Mouse (Mus musculus) yolk sac, embryonic 10.5 days (tissue): ENCODE measurements at regions not wholly inside any gene's neighbourhood (a gene's known extent, or its start where the extent isn't known, plus 50 kb on each side); places are given as distances from the start of the nearest gene placed in this dataset.

Experiments
- DNase-seq: peaks from one replicate; pipeline ENCODE4 v3.0.0-alpha.2; 2017; ENCODE audit warnings: low spot score

- DNase-seq: no peak
Measured at GRCm38 (mm10) chr2:19714025-19714424, 56.5 kb downstream of the Otud1 start.

- peak; percentile 24 for DNase-seq
Measured at GRCm38 (mm10) chr2:19715564-19716238, 58.1 kb downstream of the Otud1 start.

GRCm38 (mm10) chr2:19716388-19716787 is 58.8 kb downstream of the Otud1 start:
- DNase-seq: no peak

GRCm38 (mm10) chr2:19726085-19726484 is 68.5 kb downstream of the Otud1 start:
- DNase-seq: no peak

- DNase-seq: no peak
Measured at GRCm38 (mm10) chr2:19726904-19727303, 69.4 kb downstream of the Otud1 start.

GRCm38 (mm10) chr2:19732922-19733859 is 75.6 kb downstream of the Otud1 start:
- DNase-seq: no peak

GRCm38 (mm10) chr2:19734164-19734870 is 76.8 kb downstream of the Otud1 start:
- DNase-seq: no peak

GRCm38 (mm10) chr2:19741508-19741907 is 84.0 kb downstream of the Otud1 start:
- no peak for DNase-seq

- DNase-seq: no peak
Measured at GRCm38 (mm10) chr2:19743467-19743866, 85.9 kb downstream of the Otud1 start.

- no peak for DNase-seq
Measured at GRCm38 (mm10) chr2:19744986-19745660, 87.6 kb downstream of the Otud1 start.

GRCm38 (mm10) chr2:19752753-19753152 is 95.2 kb downstream of the Otud1 start:
- DNase-seq: no peak

- DNase-seq: no peak
Measured at GRCm38 (mm10) chr2:19753479-19753878, 95.9 kb downstream of the Otud1 start.

GRCm38 (mm10) chr2:19757910-19758309 is 100.4 kb downstream of the Otud1 start:
- DNase-seq: no peak

GRCm38 (mm10) chr2:19759169-19759568 is 101.6 kb downstream of the Otud1 start:
- no peak for DNase-seq

GRCm38 (mm10) chr2:19759577-19759976 is 102.0 kb downstream of the Otud1 start:
- DNase-seq: no peak

GRCm38 (mm10) chr2:19762996-19763395 is 105.4 kb downstream of the Otud1 start:
- no peak for DNase-seq

- DNase-seq: no peak
Measured at GRCm38 (mm10) chr2:19784913-19785312, 124.7 kb upstream of the Etl4 start.

- DNase-seq: no peak
Measured at GRCm38 (mm10) chr2:19785663-19786260, 123.8 kb upstream of the Etl4 start.

- DNase-seq: no peak
Measured at GRCm38 (mm10) chr2:19792177-19792576, 117.4 kb upstream of the Etl4 start.

- DNase-seq: no peak
Measured at GRCm38 (mm10) chr2:19796790-19797189, 112.8 kb upstream of the Etl4 start.
